Mouse (Mus musculus): ENCODE results near the gene Gm10142.
A peak's percentile ranks its signal among the peaks of the same experiment; 100 is the strongest.
"Not testable (repeated sequence)": the region's sequence is repeated elsewhere in the genome, so short reads cannot be mapped to it uniquely, and the experiment has no call there.

Gm10142 gene

GRCm38 (mm10) chr10:77741924-77742688 lies 26.5 kb downstream of the Gm10142 start, which contains the start of gene Gm18596:
Gm18596 (minus strand) TSS chr10:77742638.
- DNase-seq = peak; percentile 46

- peak; percentile 29 for DNase-seq
These were observed 35.1 kb downstream of the Gm10142 start for GRCm38 (mm10) chr10:77750686-77751085.

- not testable (repeated sequence) for DNase-seq
These were observed 35.6 kb downstream of the Gm10142 start, which contains the start of gene Gm9736 for GRCm38 (mm10) chr10:77751254-77751653. Gm9736 (minus strand) TSS chr10:77751354.

- DNase-seq = not testable (repeated sequence)
These were observed 36.7 kb downstream of the Gm10142 start for GRCm38 (mm10) chr10:77752312-77752711.

- DNase-seq = no peak
These were observed 37.8 kb downstream of the Gm10142 start for GRCm38 (mm10) chr10:77753448-77753847.

GRCm38 (mm10) chr10:77759582-77759981 lies 44.0 kb downstream of the Gm10142 start, which contains the start of gene Gm3233:
Gm3233 (minus strand) TSS chr10:77759682.
- DNase-seq = not testable (repeated sequence)

Data from retina, postnatal 1 day (tissue).